Mouse (Mus musculus) testis, postnatal 10 days (tissue): ENCODE measurements around the gene Caly.

Experiments
- DNase-seq: peaks from one replicate; pipeline ENCODE4 v3.0.0; 2021; ENCODE audit warnings: low spot score

Gene Caly

DNA sequence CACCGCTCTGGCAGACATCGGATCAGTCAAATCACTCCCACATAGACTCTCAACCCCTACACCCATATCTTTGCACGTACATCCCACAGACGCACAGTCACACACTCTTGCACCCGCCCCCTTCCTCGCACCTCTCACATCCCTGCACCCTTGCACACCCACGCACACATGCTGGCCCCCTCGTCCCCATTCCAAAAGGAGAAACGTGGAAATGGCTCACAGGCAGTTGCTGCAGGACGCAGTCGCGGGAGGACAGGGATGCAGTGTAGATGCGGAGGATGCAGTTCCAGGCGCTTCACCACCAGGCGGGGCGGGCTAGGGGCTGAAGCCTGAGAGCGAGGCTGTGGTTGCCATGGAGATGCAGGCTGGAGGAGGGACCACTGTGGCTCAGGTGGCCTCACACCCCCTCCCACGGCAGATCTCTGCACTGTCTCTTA, at the start of gene Caly:
Gene Caly (minus strand): TSS at position 307 of the 437 bp plus-strand sequence.
- peak; percentile 74 for DNase-seq

DNA sequence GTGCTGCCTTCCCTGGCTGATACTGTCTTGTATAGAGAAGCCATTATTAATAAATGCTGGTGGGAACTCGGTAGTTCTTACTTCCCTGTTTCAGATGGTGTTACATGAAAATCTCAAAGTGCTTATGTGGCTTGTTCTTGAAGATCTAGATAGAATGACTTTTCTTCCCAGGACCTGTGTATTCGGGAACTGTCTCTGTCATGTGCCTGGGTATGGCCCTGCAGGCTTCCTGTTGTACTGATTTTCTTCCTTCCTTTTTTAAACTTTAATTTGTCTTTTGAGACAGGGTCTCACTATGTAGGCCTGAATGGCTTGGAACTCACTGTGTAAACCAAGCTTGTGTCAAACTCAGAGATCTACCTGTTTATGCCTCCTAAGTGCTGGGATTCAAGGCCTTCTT, 45.6 kb upstream of the Caly start:
- no peak for DNase-seq

DNA sequence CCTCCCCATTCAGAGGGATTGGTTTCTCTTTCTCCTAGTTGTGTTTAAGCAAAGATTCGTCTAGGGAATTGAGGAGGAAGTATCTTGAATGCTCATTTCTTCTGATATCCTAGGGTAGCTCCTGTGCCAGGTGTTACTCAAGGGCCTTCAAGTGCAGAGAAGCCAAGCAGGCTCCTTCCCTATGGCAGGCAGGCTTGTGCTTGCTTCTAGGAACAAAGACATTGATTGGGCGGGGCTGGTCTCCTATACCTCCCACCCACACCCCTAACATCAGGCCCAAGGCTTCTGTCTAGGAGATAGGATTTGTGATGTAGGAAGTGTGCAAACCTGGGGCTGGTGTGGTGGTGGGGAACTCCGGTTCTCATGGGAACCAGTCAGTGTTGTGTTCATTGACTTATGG, 44.6 kb upstream of the Caly start:
- no peak for DNase-seq

DNA sequence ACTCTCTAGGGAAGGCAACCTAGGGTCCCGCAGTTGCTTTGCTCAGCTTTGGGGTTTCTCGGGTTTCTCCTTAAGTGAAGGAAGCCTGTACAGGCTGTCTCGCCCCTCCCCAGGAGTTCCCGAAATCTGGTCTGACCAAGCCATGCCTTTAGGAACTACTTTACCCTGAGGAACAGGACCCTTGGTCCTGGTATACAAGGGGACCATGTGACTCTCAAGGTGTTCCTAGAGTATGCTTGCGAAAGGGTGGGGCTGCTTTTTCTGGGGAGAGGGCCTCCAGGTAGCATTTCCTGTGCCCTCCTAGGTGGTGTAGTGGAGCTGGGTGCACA, 43.6 kb upstream of the Caly start:
- no peak for DNase-seq

GRCm38 (mm10) chr7:140125278-140126021, 43.1 kb upstream of the Caly start:
- peak; percentile 99 for DNase-seq

DNA sequence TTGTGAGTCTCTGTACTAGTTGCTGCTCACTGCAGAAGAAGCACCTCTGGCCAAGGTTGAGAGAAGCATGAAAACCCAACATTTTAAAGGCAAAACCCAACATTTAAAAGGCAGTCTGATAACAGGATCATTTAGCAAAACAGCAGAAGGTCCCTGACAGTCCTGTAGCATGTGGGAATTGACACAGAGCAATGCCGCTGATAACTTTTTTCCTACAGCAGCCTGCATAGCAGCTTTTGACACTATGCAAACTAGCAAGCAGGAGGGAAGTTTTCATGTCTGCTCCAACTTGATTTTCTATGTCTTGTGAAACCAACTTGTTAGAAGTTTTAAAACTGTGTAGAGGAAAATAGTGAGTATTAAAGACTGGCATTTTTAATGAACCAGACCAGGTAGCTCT, 42.0 kb upstream of the Caly start:
- DNase-seq: no peak

DNA sequence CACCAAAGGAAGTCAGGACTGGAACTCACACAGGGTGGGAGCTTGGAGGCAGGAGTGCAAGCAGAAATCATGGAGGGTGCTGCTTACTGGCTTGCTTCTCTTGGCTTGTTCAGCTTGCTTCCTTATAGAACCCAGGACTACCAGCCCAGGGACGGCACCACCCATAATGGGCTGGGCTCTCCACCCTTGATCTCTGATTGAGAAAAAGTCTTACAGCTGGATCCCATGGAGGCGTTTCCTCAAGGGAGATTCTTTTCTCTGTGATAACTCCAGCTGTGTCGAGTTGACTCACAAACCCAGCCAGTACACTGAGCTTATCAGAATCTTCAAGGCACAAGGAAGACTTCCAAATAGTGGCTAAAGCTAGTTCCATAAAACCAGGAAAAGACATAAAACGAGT, 40.4 kb upstream of the Caly start:
- DNase-seq: no peak

DNA sequence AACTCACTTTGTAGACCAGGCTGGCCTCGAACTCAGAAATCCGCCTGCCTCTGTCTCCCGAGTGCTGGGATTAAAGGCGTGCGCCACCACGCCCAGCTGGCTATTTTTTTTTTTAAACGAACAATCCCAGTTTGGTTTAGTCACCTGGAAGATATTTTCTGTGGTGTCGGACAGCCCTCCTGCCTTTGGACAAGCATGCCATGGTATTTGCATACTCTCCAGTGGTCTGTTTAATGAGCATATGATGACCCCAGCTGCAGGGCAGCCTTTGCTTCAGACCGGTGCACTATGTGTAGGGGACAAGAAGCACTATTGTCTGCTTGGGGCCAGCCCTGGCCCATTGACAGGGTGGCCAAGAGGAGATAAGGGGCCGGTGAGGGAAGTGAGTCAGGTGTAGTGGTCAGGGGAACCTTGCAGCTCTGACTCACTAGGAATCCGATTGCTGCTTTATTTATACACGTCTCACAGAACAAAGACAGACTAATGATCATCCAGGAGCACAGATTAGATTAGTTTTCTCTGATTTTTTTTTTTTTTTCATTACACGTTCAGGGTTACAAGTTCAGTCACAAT, 39.1 kb upstream of the Caly start:
- no peak for DNase-seq

GRCm38 (mm10) chr7:140120484-140120883, 38.1 kb upstream of the Caly start:
- DNase-seq: no peak

GRCm38 (mm10) chr7:140116329-140117054, 34.1 kb upstream of the Caly start, which contains the start of gene Echs1:
Gene Echs1 (minus strand): TSS chr7:140116476.
- peak; percentile 90 for DNase-seq

- peak; percentile 57 for DNase-seq
Measured at GRCm38 (mm10) chr7:140115583-140116328, 33.4 kb upstream of the Caly start, which contains the start of gene Paox. Gene Paox (plus strand): TSS chr7:140115799.

GRCm38 (mm10) chr7:140111943-140112342, 29.6 kb upstream of the Caly start:
- DNase-seq: no peak

GRCm38 (mm10) chr7:140104009-140104408, 21.7 kb upstream of the Caly start:
- DNase-seq: no peak

- peak; percentile 91 for DNase-seq
Measured at GRCm38 (mm10) chr7:140101993-140102860, 19.9 kb upstream of the Caly start, which contains the start of gene Fuom. Gene Fuom (minus strand): TSS chr7:140102441.

- DNase-seq: no peak
Measured at GRCm38 (mm10) chr7:140101498-140101897, 19.1 kb upstream of the Caly start.

- no peak for DNase-seq
Measured at GRCm38 (mm10) chr7:140098466-140098865, 16.1 kb upstream of the Caly start.

GRCm38 (mm10) chr7:140096055-140096454, 13.7 kb upstream of the Caly start:
- DNase-seq: no peak

GRCm38 (mm10) chr7:140095556-140095955, 13.2 kb upstream of the Caly start:
- DNase-seq: no peak

DNA sequence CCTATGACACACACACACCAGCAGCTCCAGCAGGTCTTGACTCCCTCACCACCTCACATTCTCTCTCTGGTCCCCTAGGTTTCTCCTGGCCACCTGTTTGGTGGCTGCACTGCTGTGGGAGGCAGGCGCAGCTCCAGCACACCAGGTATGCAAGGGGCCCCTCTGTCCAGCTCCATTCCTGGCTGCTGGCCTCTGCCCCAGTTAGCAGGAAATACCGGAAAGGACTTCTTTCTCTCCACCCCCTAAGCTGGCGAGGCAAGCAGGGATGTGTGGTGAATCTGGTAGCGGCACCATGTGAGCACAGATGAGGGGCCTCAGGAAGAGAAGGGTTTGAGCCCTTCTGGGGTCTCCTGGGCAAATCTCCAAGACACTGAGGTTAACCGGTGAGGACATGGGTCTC, 12.6 kb upstream of the Caly start:
- DNase-seq: no peak

- DNase-seq: no peak
Measured at GRCm38 (mm10) chr7:140092924-140093528, 10.7 kb upstream of the Caly start, which contains the start of gene Prap1. Gene Prap1 (plus strand): TSS chr7:140093395.

DNA sequence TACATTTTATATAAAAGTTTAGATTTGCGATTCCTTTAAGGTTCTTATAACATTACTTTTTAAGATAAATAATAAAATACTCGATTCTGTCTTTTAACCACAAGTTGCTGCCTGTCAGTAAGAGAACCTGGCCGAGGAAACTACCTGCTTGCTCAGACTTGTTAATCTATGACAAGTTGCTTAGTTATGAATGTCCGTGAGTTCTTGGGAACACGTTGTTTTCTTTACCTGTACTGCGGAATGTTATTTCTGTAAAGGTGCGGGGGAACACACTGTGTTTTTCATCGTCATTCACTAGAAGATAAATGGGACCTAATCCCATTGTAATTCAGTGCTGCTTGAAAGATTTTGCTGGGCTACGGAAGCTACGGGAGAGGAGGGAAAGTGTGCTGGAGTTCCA, 8.3 kb upstream of the Caly start:
- DNase-seq: no peak
